Mouse (Mus musculus) gastrocnemius, adult 8-10 months (tissue): ENCODE results near the gene Elp4. TPM values are rescaled to one million over a fixed set of nuclear protein-coding genes. Genes with fewer than 3 reads are reported as not detected.

Source experiments
- DNase-seq, 2 experiments: peaks; one replicate each; pipeline ENCODE4 v3.0.0; 2022; ENCODE audit warnings: low spot score in 2 of 2
- total RNA-seq, 4 experiments: library from RNA; stranded (reverse); gene quantifications; 2 replicates each; pipeline ENCODE4 v1.2.4; 2022

Gene Elp4
- total RNA-seq, 4 experiments from 2014 or later, result 8.1 to 10.2 (median 8.9) TPM

- DNase-seq, result no peak
These were observed 232.4 kb downstream of the Elp4 start for GRCm38 (mm10) chr2:105671798-105672595.

- DNase-seq, result no peak
These were observed 233.1 kb downstream of the Elp4 start for GRCm38 (mm10) chr2:105671116-105671797.

- no peak for DNase-seq
These were observed 233.7 kb downstream of the Elp4 start for GRCm38 (mm10) chr2:105670731-105671095.

GRCm38 (mm10) chr2:105669881-105670730 is 234.3 kb downstream of the Elp4 start:
- DNase-seq, result no peak

GRCm38 (mm10) chr2:105669371-105669861 is 234.9 kb downstream of the Elp4 start:
- DNase-seq, result no peak

GRCm38 (mm10) chr2:105668271-105669270 is 235.8 kb downstream of the Elp4 start, which contains the start of gene Pax6:
Gene Pax6, plus strand, starts transcription at chr2:105668900.
- no peak for DNase-seq

GRCm38 (mm10) chr2:105667626-105667950 is 236.8 kb downstream of the Elp4 start:
- DNase-seq, result no peak

- DNase-seq, result no peak
These were observed 237.4 kb downstream of the Elp4 start for GRCm38 (mm10) chr2:105666763-105667625.

- no peak for DNase-seq
These were observed 238.0 kb downstream of the Elp4 start for GRCm38 (mm10) chr2:105666331-105666730.

GRCm38 (mm10) chr2:105665491-105666250 is 238.7 kb downstream of the Elp4 start:
- no peak for DNase-seq

- no peak for DNase-seq
These were observed 239.4 kb downstream of the Elp4 start for GRCm38 (mm10) chr2:105664996-105665395.

- DNase-seq, result no peak
These were observed 241.3 kb downstream of the Elp4 start for GRCm38 (mm10) chr2:105663101-105663511.

- DNase-seq, result no peak
These were observed 241.8 kb downstream of the Elp4 start for GRCm38 (mm10) chr2:105662606-105663005.

- DNase-seq, result no peak
These were observed 242.2 kb downstream of the Elp4 start for GRCm38 (mm10) chr2:105662121-105662520.

GRCm38 (mm10) chr2:105661623-105662066 is 242.7 kb downstream of the Elp4 start:
- DNase-seq, result no peak

GRCm38 (mm10) chr2:105660874-105661622 is 243.3 kb downstream of the Elp4 start:
- DNase-seq, result no peak

GRCm38 (mm10) chr2:105659926-105660873 is 244.2 kb downstream of the Elp4 start:
- DNase-seq, result no peak
